Mouse (Mus musculus): ENCODE data around the gene Mrpl9.

DNA sequence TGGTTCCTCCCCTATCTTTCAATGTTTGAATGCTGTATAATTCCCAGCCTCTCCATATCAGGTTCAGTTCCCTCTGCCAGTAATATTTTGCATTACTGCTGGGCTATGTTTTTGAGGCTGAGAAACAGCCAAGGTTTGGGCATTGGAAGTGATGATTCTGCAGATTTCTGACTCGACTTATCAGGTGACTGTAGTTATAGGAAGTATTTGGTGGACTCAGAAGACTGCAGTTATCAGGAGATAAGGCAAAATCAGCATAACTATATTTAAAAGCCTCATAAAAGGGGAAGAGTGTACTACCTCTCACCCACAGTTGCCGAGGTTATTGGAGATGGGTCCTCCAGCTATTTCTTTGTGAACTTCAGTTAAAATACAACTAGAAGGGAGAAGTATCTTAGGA, 12.1 kb upstream of the Mrpl9 start:
- TF ChIP-seq CTCF (IDR thresholded peaks at IDR 0.05; ENCODE audit: low read depth) (no peak), EP300 (IDR thresholded peaks at IDR 0.05; ENCODE audit: low read depth) (no peak)

Data from liver, embryonic 14.5 days (tissue).